Mouse (Mus musculus): ENCODE results near the gene Nbeal2. TPM values are rescaled to one million over a fixed set of nuclear protein-coding genes. Genes with fewer than 3 reads are reported as not detected.

Gene Nbeal2
- total and polyA plus RNA-seq, 3 experiments = 9.3 to 17.2 TPM; not detected in 1

- Histone ChIP-seq H3K4me1 (ENCODE audit: control insufficient read depth in 1 of 2, insufficient read depth in 2 of 2, low read length in 2 of 2) (peaks cover 2 to 3% of the 10 kb centered on the region in 2 experiments; a peak in 2 of 4 replicates), H3K79me2 (ENCODE audit: control insufficient read depth, insufficient read depth, low read length, poor library complexity) (no peaks in the 10 kb centered on the region), H3K4me3 (ENCODE audit: control insufficient read depth in 1 of 2, insufficient read depth in 1 of 2, low read depth in 2 of 2, low read length in 2 of 2) (no peak overlapping the region), H3K27me3 (ENCODE audit: control insufficient read depth in 1 of 2, insufficient read depth in 2 of 2, low read length in 2 of 2) (no peaks in the 10 kb centered on the region), H3K9me3 (replicated peaks; ENCODE audit: insufficient read depth, low read length) (no peaks in the 10 kb centered on the region), H3K27ac (ENCODE audit: control insufficient read depth, low read depth, low read length) (no peak overlapping the region), H3K9ac (ENCODE audit: control insufficient read depth, low read depth, low read length, poor library complexity, severe bottlenecking) (no peak overlapping the region), H3K36me3 (ENCODE audit: control insufficient read depth in 1 of 2, insufficient read depth in 2 of 2, low read length in 2 of 2) (peaks cover 0 to 2% of the 10 kb centered on the region in 2 experiments; a peak in 1 of 4 replicates)
- TF ChIP-seq ZC3H11A (IDR thresholded peaks at IDR 0.05; ENCODE audit: low read depth, low read length) = no peak
- no peak for TF ChIP-seq ELF1 (IDR thresholded peaks at IDR 0.05; ENCODE audit: low read depth, low read length)
- no peak for TF ChIP-seq HCFC1 (IDR thresholded peaks at IDR 0.05; ENCODE audit: low read depth, low read length)
- TF ChIP-seq EP300 (IDR thresholded peaks at IDR 0.05; ENCODE audit: low read depth in 1 of 2, low read length in 2 of 2) = no peak
- no peak for TF ChIP-seq ETS1 (IDR thresholded peaks at IDR 0.05; ENCODE audit: low read depth, low read length)
- TF ChIP-seq CHD2 (IDR thresholded peaks at IDR 0.05; ENCODE audit: low read length) = no peak
- TF ChIP-seq E2F4 (IDR thresholded peaks at IDR 0.05; ENCODE audit: borderline replicate concordance, low read depth, low read length) = no peak
- no peak for TF ChIP-seq MAFK (IDR thresholded peaks at IDR 0.05; ENCODE audit: borderline replicate concordance, low read depth, low read length)
- no peak for TF ChIP-seq RCOR1 (IDR thresholded peaks at IDR 0.05; ENCODE audit: low read depth, low read length)
- TF ChIP-seq MAZ (IDR thresholded peaks at IDR 0.05; ENCODE audit: low read depth, low read length) = no peak
- no peak for TF ChIP-seq GATA1 (IDR thresholded peaks at IDR 0.05; ENCODE audit: low read depth, low read length)
- no peak for TF ChIP-seq POLR2AphosphoS2 (IDR thresholded peaks at IDR 0.05; ENCODE audit: low read length)
- TF ChIP-seq TBP (IDR thresholded peaks at IDR 0.05; ENCODE audit: low read depth, low read length) = no peak
- no peak for TF ChIP-seq BHLHE40 (IDR thresholded peaks at IDR 0.05; ENCODE audit: borderline replicate concordance, low read depth, low read length)
- no peak for TF ChIP-seq ZMIZ1 (IDR thresholded peaks at IDR 0.05; ENCODE audit: low read depth, low read length)
- TF ChIP-seq MYB (IDR thresholded peaks at IDR 0.05; ENCODE audit: low read depth, low read length) = no peak
- TF ChIP-seq SIN3A (IDR thresholded peaks at IDR 0.05; ENCODE audit: low read length) = no peak
- TF ChIP-seq USF2 (IDR thresholded peaks at IDR 0.05; ENCODE audit: borderline replicate concordance in 1 of 2, insufficient read depth in 1 of 2, low read depth in 1 of 2, low read length in 2 of 2) = no peak
- DNase-seq (ENCODE audit: low read depth, low spot score) = no peak
Measured at GRCm38 (mm10) chr9:110696427-110696826, 42.5 kb upstream of the Nbeal2 start.

DNA sequence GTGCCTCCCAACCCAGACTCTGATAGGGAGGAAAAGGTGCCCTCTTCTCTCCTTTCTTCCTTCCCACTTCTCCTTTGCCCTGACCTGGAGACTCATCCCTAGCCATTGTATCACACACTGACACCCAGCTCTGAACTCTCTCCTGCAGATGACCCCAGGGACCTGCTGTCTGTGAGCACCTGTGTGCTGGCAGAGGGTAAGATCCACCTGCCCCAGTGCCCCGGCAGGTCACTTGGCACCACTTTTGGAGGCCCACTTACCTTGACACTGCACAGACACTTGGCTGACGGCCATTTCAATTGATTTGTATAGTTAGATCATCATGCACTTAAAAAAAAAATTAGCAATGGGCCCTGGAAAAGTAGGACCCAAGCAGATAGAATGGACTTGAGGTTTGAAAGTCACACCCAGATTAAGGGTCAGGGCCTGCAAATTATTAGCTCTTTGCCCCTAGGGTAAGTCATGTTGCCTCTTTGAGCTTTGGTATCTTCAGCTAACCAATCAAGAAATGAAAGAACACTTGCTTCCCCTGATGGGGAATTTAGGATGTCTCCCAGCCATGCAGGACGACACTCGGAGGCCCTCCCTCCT lies 41.3 kb upstream of the Nbeal2 start:
- no peak for DNase-seq (ENCODE audit: low read depth, low spot score)
- no peak overlapping the region for H3K9ac ChIP-seq (ENCODE audit: control insufficient read depth, low read depth, low read length, poor library complexity, severe bottlenecking)
- H3K27ac ChIP-seq (ENCODE audit: control insufficient read depth, low read depth, low read length) = no peak overlapping the region
- TF ChIP-seq MYC (IDR thresholded peaks at IDR 0.05; ENCODE audit: low read depth, low read length) (no peak), CTCF (IDR thresholded peaks at IDR 0.05 in 2 of 3, conservative IDR thresholded peaks at IDR 0.05 in 1 of 3; ENCODE audit: control insufficient read depth in 1 of 3, insufficient read depth in 1 of 3, low read depth in 2 of 3, low read length in 3 of 3, poor library complexity in 1 of 3, severe bottlenecking in 1 of 3) (no peak), POLR2AphosphoS5 (IDR thresholded peaks at IDR 0.05; ENCODE audit: borderline replicate concordance, low read depth, low read length) (no peak), KAT2A (conservative IDR thresholded peaks at IDR 0.05; ENCODE audit: low read depth, low read length) (no peak), NELFE (IDR thresholded peaks at IDR 0.05; ENCODE audit: low read depth, low read length) (no peak), MYB (IDR thresholded peaks at IDR 0.05; ENCODE audit: low read depth, low read length) (no peak), BHLHE40 (IDR thresholded peaks at IDR 0.05; ENCODE audit: borderline replicate concordance, low read depth, low read length) (no peak), GATA1 (IDR thresholded peaks at IDR 0.05; ENCODE audit: low read depth, low read length) (no peak), SMC3 (IDR thresholded peaks at IDR 0.05; ENCODE audit: low read depth, low read length) (no peak), ZC3H11A (IDR thresholded peaks at IDR 0.05; ENCODE audit: low read depth, low read length) (no peak), MAX (IDR thresholded peaks at IDR 0.05; ENCODE audit: low read length) (no peak), HCFC1 (IDR thresholded peaks at IDR 0.05; ENCODE audit: low read depth, low read length) (no peak), MAZ (IDR thresholded peaks at IDR 0.05; ENCODE audit: low read depth, low read length) (no peak), ELF1 (IDR thresholded peaks at IDR 0.05; ENCODE audit: low read depth, low read length) (no peak)
- no peaks in the 10 kb centered on the region for H3K9me3 ChIP-seq (replicated peaks; ENCODE audit: insufficient read depth, low read length)
- H3K4me1 ChIP-seq (ENCODE audit: control insufficient read depth in 1 of 2, insufficient read depth in 2 of 2, low read length in 2 of 2) = peaks cover 2 to 3% of the 10 kb centered on the region in 2 experiments; a peak in 2 of 4 replicates
- H3K27me3 ChIP-seq (ENCODE audit: control insufficient read depth in 1 of 2, insufficient read depth in 2 of 2, low read length in 2 of 2) = no peaks in the 10 kb centered on the region
- H3K36me3 ChIP-seq (ENCODE audit: control insufficient read depth in 1 of 2, insufficient read depth in 2 of 2, low read length in 2 of 2) = peaks cover 0 to 2% of the 10 kb centered on the region in 2 experiments; a peak in 1 of 4 replicates
- no peak overlapping the region for H3K4me3 ChIP-seq (ENCODE audit: control insufficient read depth in 1 of 2, insufficient read depth in 1 of 2, low read depth in 2 of 2, low read length in 2 of 2)
- H3K79me2 ChIP-seq (ENCODE audit: control insufficient read depth, insufficient read depth, low read length, poor library complexity) = no peaks in the 10 kb centered on the region
